Mouse (Mus musculus) CH12.LX (cell line): ENCODE data around the gene Ube2l3. TPM values are rescaled to one million over a fixed set of nuclear protein-coding genes. Genes with fewer than 3 reads are reported as not detected.

Source experiments
- DNase-seq: peaks from one replicate; pipeline ENCODE4 v3.0.0-alpha.2; 2013; ENCODE audit errors: extremely low read depth
- H3K27ac ChIP-seq: 2 replicates; pipeline ENCODE4 v1.5.1; 2012; ENCODE audit warnings: low read depth, mild to moderate bottlenecking, control low read depth, moderate library complexity; ENCODE audit not compliant: insufficient read depth
- H3K27me3 ChIP-seq: replicated peaks from 2 replicates; pipeline ENCODE3; 2012; ENCODE audit warnings: inconsistent platforms
- H3K36me3 ChIP-seq, 2 experiments: replicated peaks in 1 of 2; 2 replicates each; pipeline versions ENCODE3 to v1.6.1; 2012; ENCODE audit warnings: inconsistent platforms in 1 of 2, low read length in 1 of 2, mild to moderate bottlenecking in 1 of 2, mixed read lengths in 1 of 2, moderate library complexity in 1 of 2; ENCODE audit not compliant: control insufficient read depth in 1 of 2, insufficient read depth in 1 of 2
- H3K4me1 ChIP-seq, 2 experiments: 2 replicates each; pipeline ENCODE4 v1.6.1; 2012; ENCODE audit warnings: inconsistent platforms in 1 of 2, moderate library complexity in 1 of 2; ENCODE audit not compliant: insufficient read depth in 2 of 2, control insufficient read depth in 1 of 2
- H3K4me2 ChIP-seq: 2 replicates; pipeline ENCODE4 v1.6.1; 2012; ENCODE audit warnings: low read depth, mild to moderate bottlenecking, control low read depth; ENCODE audit not compliant: poor library complexity, insufficient read depth, severe bottlenecking
- H3K4me3 ChIP-seq, 3 experiments: fragments of 150-350 bp in 1 of 3; sonication (generic) in 1 of 3; replicated peaks in 1 of 3; 2 replicates each; pipeline versions ENCODE3 to v1.5.1; 2011 to 2012; ENCODE audit warnings: low read depth in 2 of 3, low read length in 2 of 3, mild to moderate bottlenecking in 2 of 3, moderate library complexity in 2 of 3, control low read depth in 1 of 3, improper control_type of control experiment in 1 of 3, inconsistent platforms in 1 of 3, mixed read lengths in 1 of 3; ENCODE audit not compliant: poor library complexity in 1 of 3
- H3K79me2 ChIP-seq: replicated peaks from 2 replicates; pipeline ENCODE4 v1.6.1; 2012; ENCODE audit warnings: mild to moderate bottlenecking, moderate library complexity; ENCODE audit not compliant: control insufficient read depth, poor library complexity, insufficient read depth, severe bottlenecking; ENCODE audit errors: extremely low read depth
- H3K9ac ChIP-seq: 2 replicates; pipeline ENCODE4 v1.6.1; 2012; ENCODE audit warnings: low read depth, mild to moderate bottlenecking, control low read depth, moderate library complexity; ENCODE audit not compliant: insufficient read depth
- H3K9me3 ChIP-seq: replicated peaks from 2 replicates; pipeline ENCODE3; 2012; ENCODE audit warnings: low read length, inconsistent platforms, mixed read lengths
- CHD2 ChIP-seq: IDR thresholded peaks from 2 replicates; pipeline ENCODE4 v1.6.1; 2011; ENCODE audit warnings: low read length, improper control_type of control experiment
- ELF1 ChIP-seq: IDR thresholded peaks from 2 replicates; pipeline ENCODE4 v1.6.1; 2014; ENCODE audit warnings: low read depth, mild to moderate bottlenecking, inconsistent platforms, low read length, improper control_type of control experiment
- MXI1 ChIP-seq: IDR thresholded peaks from 2 replicates; pipeline ENCODE4 v1.6.1; 2011; ENCODE audit warnings: mild to moderate bottlenecking, low read depth, low read length, improper control_type of control experiment
- NRF1 ChIP-seq: IDR thresholded peaks from 2 replicates; pipeline ENCODE4 v1.6.1; 2014; ENCODE audit warnings: low read depth, mild to moderate bottlenecking, inconsistent platforms, low read length, improper control_type of control experiment, moderate library complexity
- RCOR1 ChIP-seq: conservative IDR thresholded peaks from 2 replicates; pipeline ENCODE4 v1.6.1; 2012; ENCODE audit warnings: low read depth, mild to moderate bottlenecking, inconsistent platforms, low read length, improper control_type of control experiment
- SMC3 ChIP-seq: IDR thresholded peaks from 2 replicates; pipeline ENCODE4 v1.6.1; 2011; ENCODE audit warnings: low read depth, low read length, improper control_type of control experiment
- TCF12 ChIP-seq: IDR thresholded peaks from 2 replicates; pipeline ENCODE4 v1.6.1; 2014; ENCODE audit warnings: low read depth, mild to moderate bottlenecking, inconsistent platforms, low read length, improper control_type of control experiment
- ZC3H11A ChIP-seq: IDR thresholded peaks from 2 replicates; pipeline ENCODE4 v1.6.1; 2012; ENCODE audit warnings: low read depth, mild to moderate bottlenecking, inconsistent platforms, low read length, improper control_type of control experiment
- ZNF384 ChIP-seq: IDR thresholded peaks from 2 replicates; pipeline ENCODE4 v1.6.1; 2012; ENCODE audit warnings: low read depth, low read length, improper control_type of control experiment, inconsistent platforms
- dilution Hi-C: fragments of 300-500 bp; cut with MboI; formaldehyde crosslinking; loops from 2 replicates; pipeline ENCODE4 v1.14.3; 2020; ENCODE audit warnings: low sequenced_read_pairs; ENCODE audit not compliant: extremely low pct_unique_long_range_greater_than_20kb, extremely low pct_ligation_motif_present
- in situ Hi-C: fragments of 300-500 bp; cut with MboI; formaldehyde crosslinking; loops from 3 replicates; pipeline ENCODE4 v1.14.3; 2019; ENCODE audit warnings: low sequenced_read_pairs, low pct_ligation_motif_present, low pct_unique_long_range_greater_than_20kb, mixed read lengths
- polyA plus RNA-seq: library from polyadenylated mRNA; unstranded; fragments of >175 nt; gene quantifications from 2 replicates; pipeline ENCODE4 v1.2.1, GENCODE M21; 2012; ENCODE audit warnings: low read depth; ENCODE audit not compliant: insufficient read length
- total RNA-seq, 2 experiments: library from RNA; depleted of rRNA; stranded (reverse); fragments of 300-350 nt in 1 of 2; fragments of >200 nt in 1 of 2; gene quantifications; 2 replicates each; pipeline ENCODE4 v1.2.3; 2012 to 2014

The Ube2l3 gene
- total and polyA plus RNA-seq, 3 experiments = 156 to 386 (median 302) TPM

DNA sequence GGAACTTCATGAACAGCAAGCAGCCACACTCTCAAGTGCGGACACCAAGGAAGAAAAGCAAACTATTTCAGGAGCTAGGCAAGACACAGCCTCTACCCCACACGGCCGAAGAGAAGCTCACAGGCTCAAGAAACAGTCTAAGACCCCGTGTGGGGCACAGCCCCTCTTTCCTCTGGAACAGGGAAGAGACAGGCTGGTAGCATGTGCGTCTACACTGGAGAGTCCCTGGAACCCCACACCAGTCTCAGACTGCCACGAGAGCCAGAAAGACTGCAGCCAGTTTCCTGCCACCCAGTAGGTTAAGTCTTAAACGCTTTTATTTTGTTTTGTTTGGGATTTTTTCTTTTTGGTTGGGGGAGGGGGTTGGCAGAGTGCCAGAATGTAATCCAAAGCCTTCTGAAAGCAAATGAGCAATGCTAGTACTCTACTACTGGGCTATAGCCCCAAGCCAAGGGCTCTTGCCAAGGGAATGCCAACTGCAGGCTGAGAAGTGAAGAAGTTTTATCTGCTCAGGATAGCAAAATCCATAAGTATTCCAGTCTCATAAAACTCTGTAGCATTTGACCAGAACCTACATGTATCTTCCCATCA, 99.7 kb downstream of the Ube2l3 start:
- H3K4me2 ChIP-seq = no peak overlapping the region
- H3K27me3 ChIP-seq = no peaks in the 10 kb centered on the region
- peaks cover 65 to 91% of the 10 kb centered on the region in 2 experiments for H3K36me3 ChIP-seq
- H3K4me1 ChIP-seq = no peaks in the 10 kb centered on the region
- 0 out of 2 replicates have a peak, but pooled peaks cover 2% of the 10 kb centered on the region for H3K79me2 ChIP-seq
- dilution Hi-C loops = no loop called here
- DNase-seq = no peak
- no peak overlapping the region for H3K4me3 ChIP-seq
- H3K27ac ChIP-seq = no peak overlapping the region
- H3K9ac ChIP-seq = no peak overlapping the region
- H3K9me3 ChIP-seq = no peaks in the 10 kb centered on the region
- TF ChIP-seq ZNF384 = no peak
- TF ChIP-seq ZC3H11A = no peak
- TF ChIP-seq NRF1 = no peak
- TF ChIP-seq MXI1 = no peak
- no peak for TF ChIP-seq RCOR1
- TF ChIP-seq ELF1 = no peak
- TF ChIP-seq TCF12 = no peak
- no peak for TF ChIP-seq SMC3
- TF ChIP-seq CHD2 = no peak
- in situ Hi-C loops = no loop called here

Other genes starting within 250 kb of the Ube2l3 start
- 162 and 190 TPM in 2 replicates for gene Mapk1, start 219.3 kb downstream of the Ube2l3 start, total RNA-seq (2012; rRNA removed)
- 317 and 322 TPM in 2 replicates for gene Mapk1, start 219.3 kb downstream of the Ube2l3 start, total RNA-seq (2014; rRNA removed)
- gene Mapk1, start 219.3 kb downstream of the Ube2l3 start, polyA plus RNA-seq = 234 and 244 TPM in 2 replicates
- gene Ypel1, start 133.0 kb downstream of the Ube2l3 start, total RNA-seq (2012; rRNA removed) = 1.3 and 1.5 TPM in 2 replicates
- 0.21 TPM in 1 of 2 replicates, not detected in the other for gene Ypel1, start 133.0 kb downstream of the Ube2l3 start, total RNA-seq (2014; rRNA removed)
- gene Ypel1, start 133.0 kb downstream of the Ube2l3 start, polyA plus RNA-seq = 0.56 and 0.83 TPM in 2 replicates
- gene Ppil2, start 91.4 kb downstream of the Ube2l3 start, total RNA-seq (2012; rRNA removed) = 101 and 102 TPM in 2 replicates
- 82.9 and 98.1 TPM in 2 replicates for gene Ppil2, start 91.4 kb downstream of the Ube2l3 start, total RNA-seq (2014; rRNA removed)
- 88.1 and 90.1 TPM in 2 replicates for gene Ppil2, start 91.4 kb downstream of the Ube2l3 start, polyA plus RNA-seq
- 21.0 and 27.5 TPM in 2 replicates for gene 2610318N02Rik, start 77.5 kb downstream of the Ube2l3 start, total RNA-seq (2012; rRNA removed)
- 33.3 and 33.8 TPM in 2 replicates for gene 2610318N02Rik, start 77.5 kb downstream of the Ube2l3 start, total RNA-seq (2014; rRNA removed)
- 71.1 and 78.4 TPM in 2 replicates for gene 2610318N02Rik, start 77.5 kb downstream of the Ube2l3 start, polyA plus RNA-seq
- 235 and 348 TPM in 2 replicates for gene Sdf2l1, start 70.3 kb downstream of the Ube2l3 start, total RNA-seq (2012; rRNA removed)
- 159 and 168 TPM in 2 replicates for gene Sdf2l1, start 70.3 kb downstream of the Ube2l3 start, total RNA-seq (2014; rRNA removed)
- 159 and 165 TPM in 2 replicates for gene Sdf2l1, start 70.3 kb downstream of the Ube2l3 start, polyA plus RNA-seq
- 68.0 and 70.9 TPM in 2 replicates for gene Ydjc, start 58.0 kb downstream of the Ube2l3 start, total RNA-seq (2012; rRNA removed)
- gene Ydjc, start 58.0 kb downstream of the Ube2l3 start, total RNA-seq (2014; rRNA removed) = 48.9 and 54.3 TPM in 2 replicates
- 63.4 and 65.3 TPM in 2 replicates for gene Ydjc, start 58.0 kb downstream of the Ube2l3 start, polyA plus RNA-seq
- 4.4 and 6.4 TPM in 2 replicates for gene Ccdc116, start 55.4 kb downstream of the Ube2l3 start, total RNA-seq (2012; rRNA removed)
- gene Ccdc116, start 55.4 kb downstream of the Ube2l3 start, total RNA-seq (2014; rRNA removed) = 7.5 and 8.9 TPM in 2 replicates
- 7.7 and 9.7 TPM in 2 replicates for gene Ccdc116, start 55.4 kb downstream of the Ube2l3 start, polyA plus RNA-seq
- gene Rimbp3, start 6.0 kb upstream of the Ube2l3 start, total RNA-seq (2012; rRNA removed) = 0.21 and 0.34 TPM in 2 replicates
- gene Rimbp3, start 6.0 kb upstream of the Ube2l3 start, total RNA-seq (2014; rRNA removed) = 0.09 TPM in 1 of 2 replicates, not detected in the other
- gene Rimbp3, start 6.0 kb upstream of the Ube2l3 start, polyA plus RNA-seq = 0.06 and 0.08 TPM in 2 replicates
- gene Hic2, start 30.9 kb upstream of the Ube2l3 start, total RNA-seq (2012; rRNA removed) = 7.5 and 9.6 TPM in 2 replicates
- gene Hic2, start 30.9 kb upstream of the Ube2l3 start, total RNA-seq (2014; rRNA removed) = 4.5 and 6.2 TPM in 2 replicates
- 6.3 and 8.1 TPM in 2 replicates for gene Hic2, start 30.9 kb upstream of the Ube2l3 start, polyA plus RNA-seq
- gene Tmem191c, start 73.4 kb upstream of the Ube2l3 start, total RNA-seq (2012; rRNA removed) = 5.9 and 11.3 TPM in 2 replicates
- gene Tmem191c, start 73.4 kb upstream of the Ube2l3 start, total RNA-seq (2014; rRNA removed) = 2.6 and 3.2 TPM in 2 replicates
- gene Tmem191c, start 73.4 kb upstream of the Ube2l3 start, polyA plus RNA-seq = 7.6 and 7.9 TPM in 2 replicates
- 5.8 and 6.8 TPM in 2 replicates for gene Serpind1, start 128.7 kb upstream of the Ube2l3 start, total RNA-seq (2012; rRNA removed)
- 14.4 and 15.6 TPM in 2 replicates for gene Serpind1, start 128.7 kb upstream of the Ube2l3 start, total RNA-seq (2014; rRNA removed)
- 13.1 and 13.9 TPM in 2 replicates for gene Serpind1, start 128.7 kb upstream of the Ube2l3 start, polyA plus RNA-seq
- gene Snap29, start 203.3 kb upstream of the Ube2l3 start, total RNA-seq (2012; rRNA removed) = 21.6 and 23.7 TPM in 2 replicates
- gene Snap29, start 203.3 kb upstream of the Ube2l3 start, total RNA-seq (2014; rRNA removed) = 37.4 and 38.2 TPM in 2 replicates
- gene Snap29, start 203.3 kb upstream of the Ube2l3 start, polyA plus RNA-seq = 47.0 and 47.2 TPM in 2 replicates
- gene Pi4ka, start 203.7 kb upstream of the Ube2l3 start, total RNA-seq (2012; rRNA removed) = 79.4 and 88.4 TPM in 2 replicates
- gene Pi4ka, start 203.7 kb upstream of the Ube2l3 start, total RNA-seq (2014; rRNA removed) = 33.2 and 40.5 TPM in 2 replicates
- 97.2 and 149 TPM in 2 replicates for gene Pi4ka, start 203.7 kb upstream of the Ube2l3 start, polyA plus RNA-seq
- gene Crkl, start 249.3 kb upstream of the Ube2l3 start, total RNA-seq (2012; rRNA removed) = 21.6 and 23.5 TPM in 2 replicates
- gene Crkl, start 249.3 kb upstream of the Ube2l3 start, total RNA-seq (2014; rRNA removed) = 14.5 and 16.9 TPM in 2 replicates
- gene Crkl, start 249.3 kb upstream of the Ube2l3 start, polyA plus RNA-seq = 27.3 and 35.6 TPM in 2 replicates